Mouse (Mus musculus) frontal cortex, adult 2 months (tissue): ENCODE results near the gene Nup153. TPM values are rescaled to one million over a fixed set of nuclear protein-coding genes. Genes with fewer than 3 reads are reported as not detected.

ENCODE experiments used
- polyA plus RNA-seq: library from polyadenylated mRNA; depleted of rRNA; stranded (reverse); fragments of >200 nt; gene quantifications from 2 replicates; pipeline ENCODE4 v1.2.3, GENCODE M21; 2012; rRNA removed

Gene Nup153
- polyA plus RNA-seq, 1 experiment: 32.1 TPM

Other genes with a start within 250 kb of the Nup153 start
- 149 and 159 TPM in 2 replicates for gene Cap2, start 226.1 kb downstream of the Nup153 start, polyA plus RNA-seq
- 45.1 and 45.5 TPM in 2 replicates for gene Fam8a1, start 58.4 kb downstream of the Nup153 start, polyA plus RNA-seq
- gene Kif13a, start 201.9 kb upstream of the Nup153 start, polyA plus RNA-seq: 12.9 and 14.1 TPM in 2 replicates